Mouse (Mus musculus): ENCODE data around the gene Tut1.

- TF ChIP-seq CTCF (IDR thresholded peaks at IDR 0.05; ENCODE audit: control insufficient read depth, insufficient read depth, insufficient replicate concordance, low read depth, low read length), result no peak
- no peak for TF ChIP-seq POLR2A (IDR thresholded peaks at IDR 0.05; ENCODE audit: control insufficient read depth, low read depth, low read length)
Measured at GRCm38 (mm10) chr19:8981450-8982168, 28.0 kb downstream of the Tut1 start.
